Mouse (Mus musculus) left cerebral cortex, adult 11 months (tissue): ENCODE measurements around the gene B3galt2.
"Not testable (repeated sequence)": the region's sequence is repeated elsewhere in the genome, so short reads cannot be mapped to it uniquely, and the experiment has no call there.

Experiments used
- DNase-seq: peaks from one replicate; pipeline ENCODE4 v3.0.0; 2022; ENCODE audit warnings: low spot score

B3galt2 gene

GRCm38 (mm10) chr1:143640650-143641407, at the start of gene B3galt2:
B3galt2 (plus strand) TSS chr1:143640664.
- peak; percentile 59 for DNase-seq

- DNase-seq = no peak
Observed at GRCm38 (mm10) chr1:143596864-143597263, 43.6 kb upstream of the B3galt2 start.

- DNase-seq = no peak
Observed at GRCm38 (mm10) chr1:143608911-143609310, 31.6 kb upstream of the B3galt2 start.

- no peak for DNase-seq
Observed at GRCm38 (mm10) chr1:143612901-143613300, 27.6 kb upstream of the B3galt2 start.

DNA sequence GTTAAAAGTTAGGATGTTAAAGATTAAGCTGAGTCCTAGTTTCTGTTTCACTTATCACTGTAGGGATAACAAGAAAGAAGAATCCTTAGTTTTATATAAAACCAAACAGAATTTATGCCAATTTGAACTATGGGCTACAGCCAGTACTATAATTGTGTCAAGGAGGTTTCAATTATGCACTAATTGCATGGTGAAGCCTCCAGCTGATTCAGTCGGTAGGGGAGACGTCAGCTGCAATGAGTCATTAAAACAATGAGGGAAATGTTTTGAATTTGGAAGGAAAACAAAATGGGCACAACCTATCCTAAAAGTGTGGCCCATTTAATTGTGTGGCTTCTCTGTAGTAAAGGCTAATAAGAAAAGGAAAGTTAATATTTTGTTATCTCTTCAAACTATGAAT, 20.7 kb upstream of the B3galt2 start:
- no peak for DNase-seq

DNA sequence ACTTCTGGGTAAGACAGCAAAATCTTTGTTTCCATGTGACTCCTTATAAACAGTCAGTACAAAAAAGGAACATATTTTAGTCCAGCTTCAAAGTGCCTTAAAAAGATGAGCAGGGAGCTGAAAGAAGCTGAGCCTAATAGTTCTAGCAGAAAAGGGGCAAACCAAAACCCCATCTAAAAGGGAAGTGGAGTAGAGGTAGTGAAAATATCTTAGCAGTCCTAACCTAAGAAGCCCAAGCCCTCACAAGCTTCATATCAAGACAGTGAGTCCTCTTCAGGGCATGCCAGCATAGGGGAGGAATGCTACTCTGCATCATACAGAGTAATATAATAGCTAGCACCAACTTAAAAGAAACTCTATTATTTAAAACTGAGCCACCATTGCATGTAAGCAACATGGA, 18.5 kb upstream of the B3galt2 start:
- DNase-seq = no peak

DNA sequence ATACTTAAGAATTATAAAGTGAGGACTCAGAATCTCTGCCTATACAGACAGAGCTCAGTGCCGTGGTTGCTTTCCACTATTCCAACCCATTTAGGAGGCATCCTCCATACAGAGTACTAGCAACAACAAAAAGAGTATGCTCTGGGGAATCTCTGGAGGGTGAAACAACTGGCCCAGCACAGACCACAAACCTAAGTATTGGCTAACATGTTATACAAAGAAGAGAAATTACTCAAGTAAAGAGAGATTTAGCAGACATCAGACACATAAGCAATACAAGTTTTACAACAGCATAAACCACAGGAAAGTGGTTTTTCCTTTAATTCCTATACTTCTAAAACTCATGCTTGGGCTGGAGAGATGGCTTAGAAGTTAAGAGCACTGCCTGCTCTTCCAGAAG, 17.8 kb upstream of the B3galt2 start:
- DNase-seq = no peak

DNA sequence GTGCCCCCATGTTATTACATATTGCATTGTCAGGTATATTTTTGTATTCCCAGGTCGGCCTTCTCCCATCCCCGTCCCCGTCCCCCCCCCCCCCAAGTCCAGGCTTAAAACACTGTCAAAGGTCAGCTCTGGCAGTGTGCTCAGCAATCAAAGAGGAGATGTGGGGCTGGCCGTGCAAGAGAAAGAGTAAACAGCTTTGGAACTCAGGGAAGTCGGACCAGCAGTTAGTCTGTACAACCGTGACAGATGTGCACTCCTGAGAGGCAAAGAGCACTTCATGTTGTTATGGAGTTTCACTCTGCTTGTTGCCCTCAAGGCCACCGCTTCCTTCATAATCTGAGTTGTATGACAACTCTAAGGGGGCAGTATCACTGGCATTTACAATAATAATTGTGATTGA, 9.1 kb upstream of the B3galt2 start:
- no peak for DNase-seq

DNA sequence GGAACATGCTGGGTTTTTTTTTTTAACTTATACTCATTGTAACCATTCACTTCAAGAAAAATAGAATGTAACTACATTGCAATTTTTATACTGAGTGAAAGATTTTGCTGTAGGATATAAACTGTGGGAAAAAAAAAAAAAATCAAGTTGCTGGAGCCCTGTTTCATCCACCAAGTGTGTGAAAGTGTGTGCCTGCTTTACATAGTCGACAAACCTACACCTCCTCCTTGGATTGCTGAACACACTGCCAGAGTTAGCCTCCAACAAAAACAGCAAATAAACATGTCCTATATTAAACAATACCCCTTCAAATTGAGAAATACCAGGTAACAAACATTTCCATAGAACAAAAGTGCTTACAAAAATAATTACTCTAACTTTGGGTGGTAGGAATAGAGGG, 8.1 kb upstream of the B3galt2 start:
- no peak for DNase-seq

DNA sequence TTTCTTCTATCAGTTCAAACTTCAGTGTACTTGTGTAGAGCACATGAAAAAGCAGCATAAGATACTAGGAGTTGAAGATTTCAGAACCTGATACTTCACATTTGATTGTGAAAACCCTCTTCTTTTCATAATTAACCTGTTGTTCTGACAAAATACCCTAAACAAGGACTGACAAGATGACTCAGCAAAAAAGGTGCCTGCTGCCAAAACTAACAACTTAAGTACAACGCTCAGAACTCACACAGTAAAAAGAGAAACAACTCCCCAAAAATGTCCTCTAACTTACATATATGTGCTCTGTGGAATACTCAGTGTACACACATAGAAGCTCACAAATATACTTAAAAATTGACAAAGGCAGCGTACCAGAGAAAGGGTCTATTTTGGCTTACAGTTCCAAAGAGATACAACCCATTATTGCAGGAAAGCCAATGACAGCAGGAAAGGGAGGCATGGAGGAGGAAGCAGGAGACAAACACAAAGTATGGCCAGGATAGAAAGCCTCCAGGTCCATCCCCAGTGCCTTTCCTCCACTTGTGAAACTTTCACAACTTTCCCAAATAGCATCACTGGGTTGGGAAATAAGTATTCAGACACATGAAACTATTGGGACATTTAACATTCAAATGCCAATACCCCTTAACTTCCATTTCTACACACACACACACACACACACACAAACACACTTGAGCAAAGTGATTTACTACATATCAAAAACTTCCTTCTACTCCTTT, 7.4 kb upstream of the B3galt2 start:
- no peak for DNase-seq

GRCm38 (mm10) chr1:143644221-143644620, 3.8 kb downstream of the B3galt2 start:
- peak; percentile 33 for DNase-seq

GRCm38 (mm10) chr1:143645386-143645785, 4.9 kb downstream of the B3galt2 start:
- DNase-seq = no peak

- DNase-seq = no peak
Observed at GRCm38 (mm10) chr1:143646219-143646618, 5.8 kb downstream of the B3galt2 start.

- DNase-seq = no peak
Observed at GRCm38 (mm10) chr1:143650317-143650716, 9.9 kb downstream of the B3galt2 start.

GRCm38 (mm10) chr1:143653646-143654045, 13.2 kb downstream of the B3galt2 start:
- DNase-seq = no peak

- no peak for DNase-seq
Observed at GRCm38 (mm10) chr1:143663197-143663596, 22.7 kb downstream of the B3galt2 start.

DNA sequence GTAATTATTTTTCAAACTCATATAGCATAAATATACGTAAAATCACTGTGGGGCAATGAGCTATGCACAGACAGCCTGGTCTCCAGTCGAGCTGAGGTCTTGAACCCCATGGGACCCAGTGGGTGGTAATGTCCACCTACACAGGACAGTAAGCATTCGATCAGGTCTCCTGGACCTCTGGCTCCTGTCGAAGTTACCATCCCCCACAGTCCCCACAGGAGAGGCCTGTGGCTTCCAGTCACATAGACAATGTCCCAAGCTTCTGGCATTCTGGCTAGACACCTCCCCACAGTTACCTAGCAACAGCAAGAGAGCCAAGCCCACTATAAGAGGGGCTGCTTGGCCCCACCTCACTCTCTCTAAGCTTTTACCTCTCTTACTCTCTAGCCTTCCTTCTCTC, 24.3 kb downstream of the B3galt2 start:
- not testable (repeated sequence) for DNase-seq

DNA sequence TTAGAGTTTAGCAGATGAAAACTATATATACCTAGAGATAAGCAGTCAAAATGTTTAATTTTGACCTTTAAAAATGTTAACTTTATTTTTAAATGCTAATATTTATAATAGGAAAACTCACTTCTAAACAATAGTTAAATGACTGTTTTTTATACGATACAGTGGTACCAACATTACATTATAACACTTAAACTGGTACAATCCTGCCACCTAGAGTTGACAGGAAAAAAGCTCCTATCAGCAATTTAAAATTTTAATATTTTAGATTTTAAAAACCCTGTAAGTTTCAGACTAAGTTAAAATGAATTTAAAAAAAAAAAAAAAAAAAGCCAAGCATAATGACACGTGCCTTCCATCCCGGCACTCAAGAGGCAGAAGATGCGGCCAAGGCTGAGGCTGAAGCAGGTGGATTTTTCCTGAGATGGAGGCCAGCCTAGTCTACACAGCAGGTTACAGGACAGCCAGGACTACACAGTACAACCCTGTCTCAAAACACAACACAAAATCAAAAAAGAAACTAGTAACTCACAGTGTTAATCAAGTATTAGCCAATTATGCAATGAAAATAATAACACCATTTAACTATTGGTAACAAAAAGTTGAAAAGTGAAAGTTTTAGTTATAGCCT, 35.4 kb downstream of the B3galt2 start:
- DNase-seq = no peak

DNA sequence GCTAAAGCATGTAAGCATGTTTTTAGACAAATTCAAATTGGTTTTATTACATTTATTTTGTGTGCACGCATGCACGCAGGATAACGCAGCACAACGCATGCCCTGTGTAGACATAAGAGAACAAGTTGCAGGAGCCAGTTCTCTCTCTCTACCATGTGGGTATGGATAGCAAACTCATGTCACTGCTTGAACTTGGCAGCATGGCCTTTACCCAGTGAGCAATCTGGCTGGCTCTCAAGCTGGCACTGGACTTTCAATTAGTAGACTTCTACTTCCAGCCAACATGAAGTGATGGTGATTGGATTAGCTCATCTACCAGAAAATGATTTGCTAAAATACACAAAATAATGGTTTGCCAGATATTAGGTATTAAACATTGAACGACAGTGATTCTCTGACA, 40.6 kb downstream of the B3galt2 start:
- DNase-seq = no peak

- DNase-seq = no peak
Observed at GRCm38 (mm10) chr1:143684849-143685248, 44.4 kb downstream of the B3galt2 start.

- no peak for DNase-seq
Observed at GRCm38 (mm10) chr1:143701736-143702135, 61.3 kb downstream of the B3galt2 start.

- DNase-seq = no peak
Observed at GRCm38 (mm10) chr1:143702141-143702740, 61.8 kb downstream of the B3galt2 start.
